ENCODE assay signal across 31 mouse cellular contexts in the genomic region with DNA sequence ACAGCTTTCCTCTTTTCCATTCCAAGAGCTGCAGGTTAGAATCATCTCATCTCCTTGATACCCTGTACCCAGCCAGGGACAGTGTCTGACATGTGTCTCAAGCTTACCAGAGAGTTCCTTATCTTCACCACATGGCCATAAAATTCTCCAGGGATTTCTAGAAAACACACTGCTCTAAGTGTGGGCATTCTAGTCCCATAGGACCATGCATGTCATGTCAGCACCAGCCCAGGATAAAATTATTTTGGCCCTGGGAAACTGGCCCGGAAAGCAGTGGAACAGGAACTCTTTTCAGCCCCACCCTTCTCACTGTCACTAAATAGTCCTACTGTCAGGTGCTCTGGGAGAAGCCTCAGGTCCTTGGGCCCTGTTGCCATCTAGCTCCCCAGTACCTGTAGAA. TPM values are rescaled to one million over a fixed set of nuclear protein-coding genes. Genes with fewer than 3 reads are reported as not detected.
DNase-seq lines count a peak whose midpoint lies in the region; ATAC-seq and TF ChIP-seq lines count a peak whose summit lies in the region.
"Had no signal": no experiment of that assay in that cellular context is flagged by ENCODE, and none has a peak within 500 bp of the region (broad histone marks: within the 10 kb centered on the region; RNA-seq: fewer than 3 reads in every experiment).

No protein-coding gene starts in this region.

- peak; percentile 19 to 41 for DNase-seq in heart, adult 9 months (ENCODE audit: low spot score in 2 of 2)
- no peak for DNase-seq in heart, postnatal 14 days
- DNase-seq in limb, embryonic 14.5 days (ENCODE audit: low spot score) = peak; percentile 4
- DNase-seq in limb, embryonic 10.5 days (ENCODE audit: low spot score) = no peak
- DNase-seq in hindbrain, embryonic 14.5 days (ENCODE audit: low spot score) = no peak
- DNase-seq: adrenal gland, adult 2 months; adrenal gland, postnatal 36 days; cerebellum, adult 8-10 months; cerebellum, postnatal 25 days; gastrocnemius, postnatal 36 days; kidney, adult 18-20 months; kidney, postnatal 10 days; liver; lung, adult 2 months; lung, postnatal 14 days; right cerebral cortex, postnatal 4 days had no signal

- H3K36me3 ChIP-seq in limb, embryonic 14.5 days (ENCODE audit: control insufficient read depth, insufficient read depth, low read length) = no peaks in the 10 kb centered on the region
- H3K36me3 ChIP-seq in limb, embryonic 10.5 days = peaks cover 10% of the 10 kb centered on the region; the same call in 1 of the 2 replicates
- H3K36me3 ChIP-seq in limb, embryonic 15.5 days = no peaks in the 10 kb centered on the region
- H3K36me3 ChIP-seq in hindbrain, embryonic 14.5 days (replicated peaks; ENCODE audit: control insufficient read depth, insufficient read depth) = no peaks in the 10 kb centered on the region
- H3K36me3 ChIP-seq: embryonic facial prominence, embryonic 15.5 days; hindbrain, embryonic 15.5 days; midbrain, embryonic 12.5 days; neural tube, embryonic 13.5 days had no signal

- intact Hi-C loops in heart, postnatal 14 days (cut with DNase I) = loop anchor here (5.0 kb wide), 1 partner anchor 42 kb away; no protein-coding TSS in a partner anchor

- H3K4me2 ChIP-seq in limb, embryonic 14.5 days (replicated peaks; ENCODE audit: low read depth, low read length, severe bottlenecking) = no peak overlapping the region
- H3K4me2 ChIP-seq in limb, embryonic 15.5 days = no peak overlapping the region
- no peak overlapping the region for H3K4me2 ChIP-seq in hindbrain, embryonic 14.5 days (replicated peaks)
- H3K4me2 ChIP-seq: embryonic facial prominence, embryonic 15.5 days; forebrain, embryonic 13.5 days; hindbrain, embryonic 15.5 days; midbrain, embryonic 12.5 days; neural tube, embryonic 13.5 days had no signal

- H3K9ac ChIP-seq in limb, embryonic 14.5 days (ENCODE audit: low read depth, low read length, severe bottlenecking) = no peak overlapping the region
- no peak overlapping the region for H3K9ac ChIP-seq in limb, embryonic 15.5 days
- no peak overlapping the region for H3K9ac ChIP-seq in hindbrain, embryonic 14.5 days
- H3K9ac ChIP-seq: embryonic facial prominence, embryonic 15.5 days; forebrain, embryonic 13.5 days; hindbrain, embryonic 15.5 days; liver, embryonic 14.5 days; midbrain, embryonic 12.5 days; neural tube, embryonic 13.5 days had no signal

- H3K9me3 ChIP-seq in limb, embryonic 14.5 days (ENCODE audit: control insufficient read depth, low read length) = no peaks in the 10 kb centered on the region
- no peaks in the 10 kb centered on the region for H3K9me3 ChIP-seq in limb, embryonic 10.5 days (replicated peaks)
- H3K9me3 ChIP-seq in limb, embryonic 15.5 days = no peaks in the 10 kb centered on the region
- no peaks in the 10 kb centered on the region for H3K9me3 ChIP-seq in hindbrain, embryonic 14.5 days (ENCODE audit: control insufficient read depth, low read length)
- H3K9me3 ChIP-seq: embryonic facial prominence, embryonic 10.5 days; embryonic facial prominence, embryonic 15.5 days; forebrain, embryonic 13.5 days; heart, embryonic 10.5 days; hindbrain, embryonic 15.5 days; midbrain, embryonic 12.5 days; neural tube, embryonic 13.5 days had no signal

- 89% methylated on average over 1 of the region's 1 CpGs for WGBS in limb, embryonic 14.5 days
- 97% methylated on average over 1 of the region's 1 CpGs for WGBS in limb, embryonic 10.5 days
- WGBS in limb, embryonic 15.5 days = 60% methylated on average over 1 of the region's 1 CpGs
- WGBS in hindbrain, embryonic 14.5 days = 83% methylated on average over 1 of the region's 1 CpGs

- H3K27ac ChIP-seq in limb, embryonic 14.5 days (replicated peaks; ENCODE audit: low read depth, low read length) = no peak overlapping the region
- no peak overlapping the region for H3K27ac ChIP-seq in limb, embryonic 10.5 days
- peak overlapping the region; percentile 40 for H3K27ac ChIP-seq in brown adipose tissue, adult 24 weeks (replicated peaks; ENCODE audit: low read depth, low read length)
- H3K27ac ChIP-seq in limb, embryonic 15.5 days = peak overlapping the region; percentile 24; the same call in 1 of the 2 replicates
- no peak overlapping the region for H3K27ac ChIP-seq in hindbrain, embryonic 14.5 days
- H3K27ac ChIP-seq: embryonic facial prominence, embryonic 10.5 days; embryonic facial prominence, embryonic 15.5 days; forebrain, embryonic 13.5 days; heart, embryonic 10.5 days; hindbrain, embryonic 15.5 days; liver, embryonic 14.5 days; midbrain, embryonic 12.5 days; neural tube, embryonic 13.5 days had no signal

- no peak for ATAC-seq in limb, embryonic 14.5 days (ENCODE audit: low FRiP score, low read depth)
- no peak for ATAC-seq in limb, embryonic 15.5 days (ENCODE audit: insufficient number of reproducible peaks, low FRiP score, low TSS enrichment, low read depth)
- ATAC-seq in hindbrain, embryonic 14.5 days (ENCODE audit: low FRiP score) = no peak
- ATAC-seq: CD4-positive, CD25-positive, alpha-beta regulatory T cell, adult 4 months; forebrain, embryonic 13.5 days; inflammation-experienced regulatory T-cells, adult 6 months had no signal

- H3K4me1 ChIP-seq in limb, embryonic 14.5 days (ENCODE audit: control insufficient read depth, insufficient read depth, low read length) = peaks cover 10% of the 10 kb centered on the region
- no peaks in the 10 kb centered on the region for H3K4me1 ChIP-seq in limb, embryonic 10.5 days
- H3K4me1 ChIP-seq in brown adipose tissue, adult 24 weeks (ENCODE audit: control insufficient read depth, insufficient read depth, insufficient read length, low read length) = peaks cover 71% of the 10 kb centered on the region
- H3K4me1 ChIP-seq in limb, embryonic 15.5 days = peaks cover 11% of the 10 kb centered on the region
- H3K4me1 ChIP-seq in hindbrain, embryonic 14.5 days (replicated peaks; ENCODE audit: control insufficient read depth, insufficient read depth, low read length) = peaks cover 6% of the 10 kb centered on the region; the same call in 1 of the 2 replicates
- H3K4me1 ChIP-seq: embryonic facial prominence, embryonic 10.5 days had no signal

- H3K27me3 ChIP-seq in limb, embryonic 14.5 days (ENCODE audit: control insufficient read depth, insufficient read depth, low read length) = no peaks in the 10 kb centered on the region
- no peaks in the 10 kb centered on the region for H3K27me3 ChIP-seq in limb, embryonic 10.5 days (ENCODE audit: low read depth, poor library complexity, severe bottlenecking)
- no peaks in the 10 kb centered on the region for H3K27me3 ChIP-seq in limb, embryonic 15.5 days
- no peaks in the 10 kb centered on the region for H3K27me3 ChIP-seq in hindbrain, embryonic 14.5 days (ENCODE audit: control insufficient read depth, insufficient read depth, low read length)
- H3K27me3 ChIP-seq: embryonic facial prominence, embryonic 15.5 days; forebrain, embryonic 13.5 days; hindbrain, embryonic 15.5 days; midbrain, embryonic 12.5 days; neural tube, embryonic 13.5 days had no signal

- no peak for TF ChIP-seq POLR2A in limb, embryonic 14.5 days (IDR thresholded peaks at IDR 0.05; ENCODE audit: borderline replicate concordance, extremely low read depth, insufficient read depth, insufficient read length)

- no peak overlapping the region for H3K4me3 ChIP-seq in limb, embryonic 14.5 days (replicated peaks; ENCODE audit: low read length)
- H3K4me3 ChIP-seq in limb, embryonic 10.5 days = no peak overlapping the region
- H3K4me3 ChIP-seq in brown adipose tissue, adult 24 weeks (ENCODE audit: insufficient read depth, low read depth, low read length) = no peak overlapping the region
- H3K4me3 ChIP-seq in limb, embryonic 15.5 days = no peak overlapping the region
- H3K4me3 ChIP-seq in hindbrain, embryonic 14.5 days (replicated peaks; ENCODE audit: low read length) = no peak overlapping the region
- H3K4me3 ChIP-seq: embryonic facial prominence, embryonic 10.5 days; embryonic facial prominence, embryonic 15.5 days; forebrain, embryonic 13.5 days; heart, embryonic 10.5 days; hindbrain, embryonic 15.5 days; midbrain, embryonic 12.5 days; myocyte; neural tube, embryonic 13.5 days had no signal

RNA-seq across cellular contexts. Expression of gene Epn2, which starts 9.8 kb away (rescaled TPM):
- 10 to 100 TPM; 23.4 to 29.8 TPM for total RNA-seq in heart, postnatal 14 days (2021)
- 35.1 and 40.6 TPM in 2 replicates for polyA plus RNA-seq in limb, embryonic 14.5 days (2012; rRNA removed)
- 31.1 and 39.8 TPM in 2 replicates for polyA plus RNA-seq in limb, embryonic 14.5 days (2014; fragmentation: Nextera tagmentation; extraction: Ambion mirVana)
- polyA plus RNA-seq in limb, embryonic 10.5 days (2016; fragmentation: Nextera tagmentation; extraction: Ambion mirVana) = 20.3 and 24.1 TPM in 2 replicates
- 20.2 and 29.1 TPM in 2 replicates for polyA plus RNA-seq in brown adipose tissue, adult 24 weeks (2012; ENCODE audit: insufficient read depth, insufficient read length, missing spikeins)
- 29.4 and 30.4 TPM in 2 replicates for polyA plus RNA-seq in limb, embryonic 15.5 days (2015; fragmentation: Nextera tagmentation; extraction: Ambion mirVana)
- polyA plus RNA-seq in hindbrain, embryonic 14.5 days (2014; fragmentation: Nextera tagmentation; extraction: Ambion mirVana) = 65.6 and 80.9 TPM in 2 replicates
- total RNA-seq: hematopoietic stem cell, adult 5-6 weeks; megakaryocyte progenitor cell, adult 5-6 weeks had no signal

Comparison
In these comparisons a context has a peak if more than half of its experiments do, and no peak if none do; other contexts are left out.
1. DNase-seq: peak in heart, adult 9 months (2 of 2) and limb, embryonic 14.5 days (single experiment); none in heart, postnatal 14 days (0 of 2), limb, embryonic 10.5 days (single experiment) and hindbrain, embryonic 14.5 days (single experiment).
2. H3K27ac ChIP-seq: peak in brown adipose tissue, adult 24 weeks (single experiment) and limb, embryonic 15.5 days (single experiment); none in limb, embryonic 14.5 days (single experiment), limb, embryonic 10.5 days (single experiment) and hindbrain, embryonic 14.5 days (single experiment).